Mouse (Mus musculus): ENCODE results near the gene Snrpg. TPM values are rescaled to one million over a fixed set of nuclear protein-coding genes. Genes with fewer than 3 reads are reported as not detected.
"Not testable (repeated sequence)": the region's sequence is repeated elsewhere in the genome, so short reads cannot be mapped to it uniquely, and the experiment has no call there.

The Snrpg gene
- polyA plus RNA-seq, 1 experiment from 2014 or later = 814 TPM

DNA sequence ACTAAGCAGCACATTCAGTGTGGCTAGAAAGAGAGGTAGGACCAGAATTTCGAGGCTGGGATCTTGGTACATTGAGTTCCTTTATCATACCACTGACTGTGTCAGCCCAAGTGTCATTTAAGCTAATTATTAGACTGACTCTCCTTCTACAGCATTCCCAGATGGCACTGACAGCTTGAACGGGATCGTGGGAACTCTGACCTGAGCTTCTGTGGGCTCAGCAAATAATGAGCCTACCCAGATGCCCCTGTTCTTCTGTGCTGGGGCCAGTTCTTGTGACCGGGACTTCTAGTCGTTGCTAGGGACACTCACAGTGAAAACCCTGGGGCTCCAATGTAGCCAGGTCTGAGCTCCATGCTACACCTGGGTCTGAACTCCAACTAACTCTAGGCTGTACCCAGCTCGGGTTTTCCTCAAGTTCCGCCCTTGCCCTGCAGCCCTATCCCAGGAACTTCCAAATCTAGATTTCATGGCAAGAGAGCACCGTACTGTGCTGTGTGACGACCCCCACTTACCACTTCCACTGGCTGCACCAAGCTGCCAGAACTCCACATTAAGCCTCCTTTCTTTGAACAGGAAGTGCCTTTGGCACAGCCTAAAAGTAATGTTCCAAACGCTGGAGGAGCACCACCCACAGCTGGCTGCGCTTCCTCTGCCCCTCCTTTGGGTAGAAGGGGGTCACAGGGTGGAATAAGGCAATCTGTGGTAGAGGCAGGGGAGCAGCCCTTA, 35.8 kb upstream of the Snrpg start:
- H3K27ac ChIP-seq (ENCODE audit: low read depth, low read length) = no peak overlapping the region
- no peaks in the 10 kb centered on the region for H3K9me3 ChIP-seq (ENCODE audit: control insufficient read depth, low read length)
- no peaks in the 10 kb centered on the region for H3K27me3 ChIP-seq (ENCODE audit: control insufficient read depth, insufficient read depth, low read length)
- no peak overlapping the region for H3K4me3 ChIP-seq (ENCODE audit: low read length)
- H3K4me2 ChIP-seq (replicated peaks; ENCODE audit: low read depth, low read length) = no peak overlapping the region
- WGBS = 66% methylated on average over 11 of the region's 11 CpGs
- ATAC-seq (ENCODE audit: low FRiP score, low TSS enrichment) = no peak
- H3K9ac ChIP-seq (ENCODE audit: low read depth, low read length) = no peak overlapping the region
- H3K36me3 ChIP-seq (ENCODE audit: control insufficient read depth, insufficient read depth, low read length) = no peaks in the 10 kb centered on the region
- H3K4me1 ChIP-seq (ENCODE audit: control insufficient read depth, insufficient read depth, low read length) = no peaks in the 10 kb centered on the region; the same call in 1 of the 2 replicates

DNA sequence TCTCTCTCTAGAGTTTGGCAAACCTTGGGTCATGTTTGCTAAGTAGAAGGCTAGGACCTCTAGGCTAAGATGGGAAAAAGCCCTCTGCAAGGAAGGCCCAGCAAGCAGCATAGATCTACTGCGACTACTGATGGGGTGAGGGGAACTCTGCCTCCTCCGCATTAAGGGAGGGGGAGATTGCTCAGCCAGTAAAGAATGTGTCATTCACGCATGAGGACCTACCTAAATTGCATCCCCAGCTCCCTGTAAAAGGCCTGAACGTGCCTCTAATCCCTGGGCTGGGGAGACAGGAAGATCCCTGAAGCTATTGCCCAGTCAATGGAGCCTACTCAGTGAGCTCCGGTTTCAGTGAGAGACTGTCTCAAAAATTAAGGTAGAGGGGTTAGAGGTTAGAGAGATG, 35.2 kb upstream of the Snrpg start:
- Histone ChIP-seq H3K36me3 (ENCODE audit: control insufficient read depth, insufficient read depth, low read length) (no peaks in the 10 kb centered on the region), H3K9ac (ENCODE audit: low read depth, low read length) (no peak overlapping the region), H3K4me2 (replicated peaks; ENCODE audit: low read depth, low read length) (no peak overlapping the region), H3K4me1 (ENCODE audit: control insufficient read depth, insufficient read depth, low read length) (no peaks in the 10 kb centered on the region; the same call in 1 of the 2 replicates), H3K4me3 (ENCODE audit: low read length) (no peak overlapping the region), H3K9me3 (ENCODE audit: control insufficient read depth, low read length) (no peaks in the 10 kb centered on the region), H3K27me3 (ENCODE audit: control insufficient read depth, insufficient read depth, low read length) (no peaks in the 10 kb centered on the region), H3K27ac (ENCODE audit: low read depth, low read length) (no peak overlapping the region)
- WGBS = 45% methylated on average over 5 of the region's 5 CpGs
- ATAC-seq (ENCODE audit: low FRiP score, low TSS enrichment) = no peak

DNA sequence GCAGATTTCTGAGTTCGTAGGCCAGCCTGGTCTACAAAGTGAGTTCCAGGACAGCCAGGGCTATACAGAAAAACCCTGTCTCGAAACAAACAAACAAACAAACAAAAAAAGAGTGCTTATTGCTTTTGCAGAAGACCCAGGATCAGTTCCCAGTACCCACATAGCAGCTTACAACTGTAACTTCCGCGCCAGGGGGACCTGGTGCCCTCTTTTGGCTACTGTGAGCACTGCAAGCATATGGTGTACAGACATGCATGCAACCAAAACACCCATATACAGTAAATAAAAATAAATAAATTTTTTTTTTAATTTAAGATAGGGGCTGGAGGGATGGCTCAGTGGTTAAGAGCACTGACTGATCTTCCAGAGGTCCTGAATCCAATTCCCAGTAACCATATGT, 34.8 kb upstream of the Snrpg start:
- ATAC-seq (ENCODE audit: low FRiP score, low TSS enrichment); H3K9ac ChIP-seq (ENCODE audit: low read depth, low read length); H3K4me2 ChIP-seq (replicated peaks; ENCODE audit: low read depth, low read length); H3K36me3 ChIP-seq (ENCODE audit: control insufficient read depth, insufficient read depth, low read length); H3K4me1 ChIP-seq (ENCODE audit: control insufficient read depth, insufficient read depth, low read length); H3K4me3 ChIP-seq (ENCODE audit: low read length); H3K9me3 ChIP-seq (ENCODE audit: control insufficient read depth, low read length); H3K27me3 ChIP-seq (ENCODE audit: control insufficient read depth, insufficient read depth, low read length); H3K27ac ChIP-seq (ENCODE audit: low read depth, low read length): not testable (repeated sequence)
- WGBS = 89% methylated on average over 4 of the region's 4 CpGs

DNA sequence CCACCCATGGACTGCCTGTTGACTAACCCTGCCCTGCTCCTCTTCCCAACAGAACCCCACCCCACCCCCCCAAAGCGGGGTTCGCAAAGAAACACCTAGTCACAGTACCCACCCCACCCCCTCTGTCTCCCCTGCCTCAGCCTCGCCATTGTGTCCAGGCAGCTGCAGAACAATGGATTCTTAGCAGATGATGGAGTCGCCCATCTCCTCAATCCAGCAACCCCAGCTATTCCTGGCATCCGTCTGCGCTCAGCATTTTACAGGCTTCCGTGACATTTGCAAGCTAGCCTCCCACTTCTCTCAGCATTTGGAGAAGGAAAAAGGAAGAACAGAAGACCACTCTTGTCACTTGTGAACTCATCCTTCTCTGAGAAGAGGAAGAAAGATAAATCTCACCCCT, 27.4 kb upstream of the Snrpg start:
- Histone ChIP-seq H3K4me1 (ENCODE audit: control insufficient read depth, insufficient read depth, low read length) (no peaks in the 10 kb centered on the region), H3K36me3 (ENCODE audit: control insufficient read depth, insufficient read depth, low read length) (no peaks in the 10 kb centered on the region), H3K9me3 (ENCODE audit: control insufficient read depth, low read length) (no peaks in the 10 kb centered on the region), H3K27me3 (ENCODE audit: control insufficient read depth, insufficient read depth, low read length) (no peaks in the 10 kb centered on the region), H3K9ac (ENCODE audit: low read depth, low read length) (no peak overlapping the region), H3K4me3 (ENCODE audit: low read length) (no peak overlapping the region), H3K27ac (ENCODE audit: low read depth, low read length) (no peak overlapping the region), H3K4me2 (replicated peaks; ENCODE audit: low read depth, low read length) (peak overlapping the region; percentile 13)
- no peak for ATAC-seq (ENCODE audit: low FRiP score, low TSS enrichment)
- WGBS = 20% methylated on average over 7 of the region's 7 CpGs

DNA sequence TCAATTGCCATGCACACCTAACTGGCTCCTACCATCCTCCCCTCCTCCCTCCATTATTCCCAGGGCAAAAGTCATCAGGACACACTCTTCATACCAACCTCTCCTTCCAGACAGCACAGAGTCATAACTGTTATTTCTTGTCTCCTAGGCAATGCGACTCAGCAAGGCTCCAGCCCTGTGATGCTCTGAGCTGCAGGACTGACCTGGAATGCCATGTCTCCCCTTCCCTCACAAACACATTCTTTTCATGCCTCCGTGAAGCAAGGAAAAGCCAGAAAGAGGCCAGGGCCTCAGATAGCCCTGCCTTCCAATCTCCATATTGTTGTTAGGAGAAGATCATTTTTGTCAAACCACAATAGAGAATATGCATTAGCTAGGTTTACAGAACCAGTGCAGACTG, 25.0 kb upstream of the Snrpg start:
- Histone ChIP-seq H3K27me3 (ENCODE audit: control insufficient read depth, insufficient read depth, low read length) (no peaks in the 10 kb centered on the region), H3K9ac (ENCODE audit: low read depth, low read length) (no peak overlapping the region), H3K4me1 (ENCODE audit: control insufficient read depth, insufficient read depth, low read length) (no peaks in the 10 kb centered on the region), H3K36me3 (ENCODE audit: control insufficient read depth, insufficient read depth, low read length) (no peaks in the 10 kb centered on the region), H3K4me3 (ENCODE audit: low read length) (no peak overlapping the region), H3K4me2 (replicated peaks; ENCODE audit: low read depth, low read length) (no peak overlapping the region), H3K27ac (ENCODE audit: low read depth, low read length) (no peak overlapping the region), H3K9me3 (ENCODE audit: control insufficient read depth, low read length) (no peaks in the 10 kb centered on the region)
- 72% methylated on average over 2 of the region's 2 CpGs for WGBS
- no peak for ATAC-seq (ENCODE audit: low FRiP score, low TSS enrichment)

DNA sequence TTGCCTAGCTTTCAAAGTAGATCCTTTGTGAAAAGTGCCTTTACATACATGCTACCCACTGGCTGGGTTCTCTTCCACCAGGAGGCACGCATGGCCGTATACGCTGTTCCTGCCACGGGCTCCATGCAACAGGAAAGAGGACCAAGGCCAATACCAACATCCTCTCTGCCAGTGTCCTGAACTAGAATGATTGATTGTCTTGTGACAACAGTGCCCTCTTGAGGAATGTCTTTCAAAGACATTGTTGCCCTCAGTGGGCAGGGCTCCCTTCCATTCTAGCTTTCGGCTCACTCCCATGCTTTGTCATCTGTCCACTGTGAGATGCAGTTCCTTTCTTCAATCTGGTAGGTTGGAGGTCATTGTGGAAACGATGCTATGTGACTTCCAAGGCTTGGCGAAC, 21.8 kb upstream of the Snrpg start:
- no peaks in the 10 kb centered on the region for H3K36me3 ChIP-seq (ENCODE audit: control insufficient read depth, insufficient read depth, low read length)
- no peak overlapping the region for H3K9ac ChIP-seq (ENCODE audit: low read depth, low read length)
- no peak overlapping the region for H3K4me3 ChIP-seq (ENCODE audit: low read length)
- H3K27me3 ChIP-seq (ENCODE audit: control insufficient read depth, insufficient read depth, low read length) = no peaks in the 10 kb centered on the region
- no peaks in the 10 kb centered on the region for H3K9me3 ChIP-seq (ENCODE audit: control insufficient read depth, low read length)
- no peak overlapping the region for H3K27ac ChIP-seq (ENCODE audit: low read depth, low read length)
- no peaks in the 10 kb centered on the region for H3K4me1 ChIP-seq (ENCODE audit: control insufficient read depth, insufficient read depth, low read length)
- H3K4me2 ChIP-seq (replicated peaks; ENCODE audit: low read depth, low read length) = no peak overlapping the region
- WGBS = 64% methylated on average over 7 of the region's 7 CpGs
- no peak for ATAC-seq (ENCODE audit: low FRiP score, low TSS enrichment)

DNA sequence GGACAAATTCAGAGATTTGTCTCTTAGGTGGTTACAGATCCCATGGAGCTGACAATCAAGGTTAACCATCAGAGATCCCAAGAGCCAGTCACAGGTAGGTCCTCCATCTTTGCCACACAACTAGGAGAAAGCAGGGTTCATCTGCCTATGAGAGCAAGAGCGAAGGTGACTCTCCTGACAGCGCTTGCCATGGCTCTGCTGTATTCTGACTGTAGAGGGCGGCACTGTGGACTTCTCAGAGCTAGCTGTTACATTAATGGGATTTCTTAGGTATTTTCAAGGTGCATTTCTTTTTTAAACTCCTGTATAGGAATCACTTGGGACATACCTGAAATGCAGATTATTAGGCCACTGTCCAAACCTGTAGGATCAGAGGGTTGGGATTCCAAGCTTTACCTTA, 16.2 kb upstream of the Snrpg start:
- Histone ChIP-seq H3K9ac (ENCODE audit: low read depth, low read length) (no peak overlapping the region), H3K4me3 (ENCODE audit: low read length) (no peak overlapping the region), H3K9me3 (ENCODE audit: control insufficient read depth, low read length) (no peaks in the 10 kb centered on the region), H3K4me2 (replicated peaks; ENCODE audit: low read depth, low read length) (no peak overlapping the region), H3K36me3 (ENCODE audit: control insufficient read depth, insufficient read depth, low read length) (no peaks in the 10 kb centered on the region), H3K27ac (ENCODE audit: low read depth, low read length) (no peak overlapping the region), H3K4me1 (ENCODE audit: control insufficient read depth, insufficient read depth, low read length) (no peaks in the 10 kb centered on the region), H3K27me3 (ENCODE audit: control insufficient read depth, insufficient read depth, low read length) (no peaks in the 10 kb centered on the region)
- ATAC-seq (ENCODE audit: low FRiP score, low TSS enrichment) = no peak
- 79% methylated on average over 3 of the region's 3 CpGs for WGBS

DNA sequence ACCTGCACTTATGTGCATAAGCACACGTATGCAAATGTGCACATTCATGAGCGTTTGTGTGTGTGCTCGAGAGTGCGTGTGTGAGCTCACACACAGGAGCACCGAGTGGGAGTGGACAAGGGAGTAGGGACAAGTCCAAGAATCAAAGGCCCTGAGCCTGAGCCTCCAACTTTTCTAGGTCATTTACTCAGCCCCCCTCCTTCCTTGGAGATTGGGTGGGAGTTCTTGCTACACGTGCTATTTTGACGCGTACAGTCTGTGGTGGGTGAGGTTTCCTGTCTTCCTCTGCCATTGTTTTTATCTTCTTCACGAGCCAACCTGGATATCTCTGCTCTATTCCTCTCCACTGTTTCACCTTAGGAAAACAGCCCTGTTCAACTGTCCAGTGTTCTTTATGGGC, 14.1 kb upstream of the Snrpg start:
- H3K27me3 ChIP-seq (ENCODE audit: control insufficient read depth, insufficient read depth, low read length) = no peaks in the 10 kb centered on the region
- ATAC-seq (ENCODE audit: low FRiP score, low TSS enrichment) = no peak
- 54% methylated on average over 9 of the region's 9 CpGs for WGBS
- H3K9ac ChIP-seq (ENCODE audit: low read depth, low read length) = no peak overlapping the region
- no peak overlapping the region for H3K4me2 ChIP-seq (replicated peaks; ENCODE audit: low read depth, low read length)
- H3K4me3 ChIP-seq (ENCODE audit: low read length) = no peak overlapping the region
- H3K27ac ChIP-seq (ENCODE audit: low read depth, low read length) = no peak overlapping the region
- H3K9me3 ChIP-seq (ENCODE audit: control insufficient read depth, low read length) = no peaks in the 10 kb centered on the region
- H3K36me3 ChIP-seq (ENCODE audit: control insufficient read depth, insufficient read depth, low read length) = no peaks in the 10 kb centered on the region
- no peaks in the 10 kb centered on the region; the same call in 1 of the 2 replicates for H3K4me1 ChIP-seq (ENCODE audit: control insufficient read depth, insufficient read depth, low read length)

DNA sequence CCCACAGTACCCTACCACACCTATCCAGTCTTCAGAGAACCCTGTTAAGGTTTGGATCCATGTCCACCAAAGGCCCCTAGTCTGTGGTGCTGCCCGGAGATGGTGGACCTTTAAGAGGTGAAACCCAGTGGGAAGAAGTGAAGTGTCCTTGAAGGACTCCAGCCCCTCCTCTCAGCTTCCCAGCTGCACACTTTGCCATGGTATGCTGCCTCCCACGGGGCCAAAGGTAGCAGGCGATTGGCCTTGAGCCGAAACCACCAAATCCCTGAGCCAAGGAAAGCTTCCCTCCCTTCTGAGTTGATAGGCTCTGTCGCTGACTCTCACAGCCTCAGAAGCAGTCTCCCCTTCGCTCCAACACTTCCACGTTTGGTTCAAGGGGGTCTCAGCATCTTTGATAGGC, 10.4 kb upstream of the Snrpg start:
- Histone ChIP-seq H3K4me2 (replicated peaks; ENCODE audit: low read depth, low read length) (no peak overlapping the region), H3K4me1 (ENCODE audit: control insufficient read depth, insufficient read depth, low read length) (no peaks in the 10 kb centered on the region; the same call in 1 of the 2 replicates), H3K27me3 (ENCODE audit: control insufficient read depth, insufficient read depth, low read length) (no peaks in the 10 kb centered on the region), H3K9ac (ENCODE audit: low read depth, low read length) (no peak overlapping the region), H3K4me3 (ENCODE audit: low read length) (no peak overlapping the region), H3K27ac (ENCODE audit: low read depth, low read length) (no peak overlapping the region), H3K9me3 (ENCODE audit: control insufficient read depth, low read length) (no peaks in the 10 kb centered on the region), H3K36me3 (ENCODE audit: control insufficient read depth, insufficient read depth, low read length) (no peaks in the 10 kb centered on the region)
- 60% methylated on average over 7 of the region's 7 CpGs for WGBS
- ATAC-seq (ENCODE audit: low FRiP score, low TSS enrichment) = no peak
